Comparison of ENCODE assay signal across 8 mouse cellular contexts in the genomic region with DNA sequence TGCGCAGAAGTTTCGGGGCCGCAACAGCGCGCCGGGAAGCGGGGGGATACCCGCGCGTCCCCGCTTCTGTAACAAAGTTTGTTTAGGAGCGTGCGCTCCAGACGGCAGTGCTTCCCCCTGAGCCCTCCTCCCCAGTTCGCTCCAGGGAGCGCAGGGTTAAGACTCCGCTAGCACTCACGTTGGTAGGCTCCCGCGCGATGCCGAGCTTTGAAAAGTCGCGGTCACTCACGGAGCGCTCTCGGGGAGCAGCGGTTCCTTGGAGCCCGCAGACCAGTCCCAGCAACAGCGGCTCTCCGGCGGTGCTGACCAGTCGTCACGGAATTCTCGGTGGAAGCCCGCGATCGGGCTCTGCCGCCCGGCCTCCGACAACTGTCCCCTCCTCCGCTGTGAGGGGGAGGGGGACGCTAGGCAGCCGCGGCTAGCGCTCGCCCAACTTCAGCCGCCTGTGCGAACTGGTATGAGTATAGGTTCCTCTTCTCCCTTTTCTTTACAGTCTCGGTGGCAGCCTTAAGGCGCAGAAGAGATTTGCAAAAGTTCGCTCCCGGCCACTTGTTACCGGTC. TPM values are rescaled to one million over a fixed set of nuclear protein-coding genes. Genes with fewer than 3 reads are reported as not detected.
DNase-seq lines count a peak whose midpoint lies in the region; ATAC-seq and TF ChIP-seq lines count a peak whose summit lies in the region.

No protein-coding gene starts in this region.

- TF ChIP-seq POLR2A in kidney, adult 2 months (IDR thresholded peaks at IDR 0.05; ENCODE audit: low read depth, low read length) = no peak

- under 1% methylated on average over 54 of the region's 54 CpGs for WGBS in kidney, adult 2 months
- WGBS in embryonic facial prominence, embryonic 10.5 days = under 1% methylated on average over 54 of the region's 54 CpGs
- under 1% methylated on average over 54 of the region's 54 CpGs for WGBS in lung, embryonic 15.5 days

- no peaks in the 10 kb centered on the region for H3K9me3 ChIP-seq in embryonic facial prominence, embryonic 10.5 days
- no peaks in the 10 kb centered on the region for H3K9me3 ChIP-seq in lung, embryonic 15.5 days

- peak; percentile 18 for ATAC-seq in granulocyte monocyte progenitor cell, adult 5-6 weeks (replicated peaks; ENCODE audit: poor library complexity, severe bottlenecking)
- ATAC-seq in lung, embryonic 15.5 days (ENCODE audit: borderline replicate concordance, extremely low read depth, low FRiP score, low TSS enrichment) = no peak

- no peaks in the 10 kb centered on the region for H3K27me3 ChIP-seq in kidney, adult 2 months (replicated peaks; ENCODE audit: control insufficient read depth, insufficient read depth, low read length)
- no peaks in the 10 kb centered on the region for H3K27me3 ChIP-seq in embryonic facial prominence, embryonic 10.5 days (replicated peaks; ENCODE audit: low read depth, poor library complexity, severe bottlenecking)
- no peaks in the 10 kb centered on the region for H3K27me3 ChIP-seq in lung, embryonic 15.5 days

- H3K4me2 ChIP-seq in lung, embryonic 15.5 days = peak overlapping the region; percentile 82

- no peaks in the 10 kb centered on the region for H3K36me3 ChIP-seq in kidney, adult 2 months (ENCODE audit: control insufficient read depth, insufficient read depth, low read length)
- H3K36me3 ChIP-seq in embryonic facial prominence, embryonic 10.5 days (replicated peaks) = 0 out of 2 replicates have a peak, but pooled peaks cover 4% of the 10 kb centered on the region
- H3K36me3 ChIP-seq in lung, embryonic 15.5 days = no peaks in the 10 kb centered on the region

- no peak for TF ChIP-seq CTCF in kidney, adult 2 months (conservative IDR thresholded peaks at IDR 0.05; ENCODE audit: insufficient read depth, insufficient read length, low read depth, low read length)

- peak overlapping the region; percentile 91 for H3K27ac ChIP-seq in kidney, adult 2 months (ENCODE audit: insufficient read depth, low read depth, low read length)
- peak overlapping the region; percentile 96 for H3K27ac ChIP-seq in embryonic facial prominence, embryonic 10.5 days (replicated peaks)
- H3K27ac ChIP-seq in lung, embryonic 15.5 days = peak overlapping the region; percentile 99

- DNase-seq in kidney, adult 2 months = peak; percentile 66
- DNase-seq in kidney, adult 11 months = no peak
- DNase-seq in embryonic facial prominence, embryonic 10.5 days (ENCODE audit: low spot score) = peak; percentile 71
- DNase-seq in kidney, postnatal 14 days = peak; percentile 74
- DNase-seq in ovary, postnatal 10 days (ENCODE audit: low spot score) = peak; percentile 48
- peak; percentile 36 to 48 for DNase-seq in thymus, postnatal 10 days (ENCODE audit: low spot score in 2 of 2)

- H3K9ac ChIP-seq in lung, embryonic 15.5 days = peak overlapping the region; percentile 79

- H3K4me3 ChIP-seq in kidney, adult 2 months (ENCODE audit: insufficient read depth, low read depth, low read length) = peak overlapping the region; percentile 75
- peak overlapping the region; percentile 89 for H3K4me3 ChIP-seq in embryonic facial prominence, embryonic 10.5 days
- peak overlapping the region; percentile 71 for H3K4me3 ChIP-seq in lung, embryonic 15.5 days

- H3K4me1 ChIP-seq in kidney, adult 2 months (ENCODE audit: control insufficient read depth, insufficient read depth, low read length) = peaks cover 2% of the 10 kb centered on the region; the same call in 1 of the 2 replicates
- peaks cover 43% of the 10 kb centered on the region for H3K4me1 ChIP-seq in embryonic facial prominence, embryonic 10.5 days
- peaks cover 34% of the 10 kb centered on the region for H3K4me1 ChIP-seq in lung, embryonic 15.5 days

RNA-seq across cellular contexts. Expression of gene Jun, which starts 0.6 kb away (rescaled TPM):
- polyA plus RNA-seq in kidney, adult 2 months (2012; rRNA removed) = 16.9 and 18.9 TPM in 2 replicates
- polyA plus RNA-seq in embryonic facial prominence, embryonic 10.5 days (2016; fragmentation: Nextera tagmentation; extraction: Ambion mirVana) = 69.8 and 78.0 TPM in 2 replicates
- total RNA-seq in granulocyte monocyte progenitor cell, adult 5-6 weeks (2014; fragmentation: Nextera tagmentation) = 16.9 and 26.1 TPM in 2 replicates
- total RNA-seq in granulocyte monocyte progenitor cell, adult 5-6 weeks (2017) = 173 and 195 TPM in 2 replicates
- polyA plus RNA-seq in lung, embryonic 15.5 days (2015; fragmentation: Nextera tagmentation; extraction: Ambion mirVana) = 123 and 124 TPM in 2 replicates
